Mouse (Mus musculus): ENCODE measurements around the gene Pabpc6. TPM values are rescaled to one million over a fixed set of nuclear protein-coding genes. Genes with fewer than 3 reads are reported as not detected.

The Pabpc6 gene
- polyA plus RNA-seq, 1 experiment from 2014 or later: not detected

DNA sequence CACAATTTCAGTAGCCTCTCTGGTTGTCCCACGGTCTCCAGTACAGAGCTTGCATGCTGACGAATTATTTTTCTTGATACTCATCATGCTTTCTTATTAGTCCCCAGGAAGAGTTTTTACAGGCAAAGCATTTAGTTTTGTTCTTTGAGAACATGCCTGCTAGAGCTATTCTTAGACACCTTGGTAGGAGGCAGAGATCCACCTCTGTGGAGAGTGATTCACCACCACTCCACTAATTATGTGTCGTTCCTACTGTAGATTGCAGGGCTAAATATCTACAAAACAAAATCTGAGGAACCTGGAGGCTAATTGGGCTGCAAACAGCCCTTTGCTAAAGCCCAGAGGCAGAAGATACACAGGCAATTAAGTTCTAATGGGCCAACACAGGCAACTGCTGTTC, 15.4 kb downstream of the Pabpc6 start:
- H3K36me3 ChIP-seq: no peaks in the 10 kb centered on the region
- H3K9ac ChIP-seq: no peak overlapping the region
- no peaks in the 10 kb centered on the region for H3K27me3 ChIP-seq (replicated peaks)
- no peak for ATAC-seq (ENCODE audit: extremely low read depth, insufficient number of reproducible peaks, low FRiP score, low TSS enrichment)
- no peak overlapping the region for H3K4me2 ChIP-seq
- no peak overlapping the region for H3K27ac ChIP-seq (replicated peaks)
- H3K9me3 ChIP-seq: no peaks in the 10 kb centered on the region
- no peak overlapping the region for H3K4me3 ChIP-seq
- H3K4me1 ChIP-seq: no peaks in the 10 kb centered on the region
- WGBS: 71% methylated on average over 3 of the region's 3 CpGs

DNA sequence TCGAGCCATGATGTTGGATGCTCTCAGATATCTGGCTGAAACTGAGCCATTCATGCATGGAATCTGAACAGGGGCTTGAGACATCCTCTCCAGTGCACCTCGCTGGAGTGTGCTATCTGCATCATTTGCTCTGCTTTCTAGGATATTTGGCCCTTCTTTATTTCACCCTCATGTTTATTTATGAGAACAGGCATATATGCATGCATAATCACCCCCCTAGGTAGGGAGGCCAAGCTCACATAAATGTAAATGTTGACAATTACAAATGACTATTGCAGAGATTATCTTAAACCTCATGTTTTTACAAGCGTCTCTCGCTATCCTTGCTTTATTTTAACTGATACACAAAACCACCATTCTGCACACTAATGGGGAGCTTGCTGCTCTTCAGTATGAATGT, 21.9 kb downstream of the Pabpc6 start:
- peaks cover 20% of the 10 kb centered on the region for H3K4me1 ChIP-seq
- no peak for ATAC-seq (ENCODE audit: extremely low read depth, insufficient number of reproducible peaks, low FRiP score, low TSS enrichment)
- no peak overlapping the region for H3K27ac ChIP-seq (replicated peaks)
- H3K9ac ChIP-seq: no peak overlapping the region
- H3K27me3 ChIP-seq (replicated peaks): 0 out of 2 replicates have a peak, but pooled peaks cover 2% of the 10 kb centered on the region
- H3K4me3 ChIP-seq: no peak overlapping the region
- 67% methylated on average over 4 of the region's 4 CpGs for WGBS
- no peak overlapping the region for H3K4me2 ChIP-seq
- H3K36me3 ChIP-seq: no peaks in the 10 kb centered on the region
- no peaks in the 10 kb centered on the region for H3K9me3 ChIP-seq

DNA sequence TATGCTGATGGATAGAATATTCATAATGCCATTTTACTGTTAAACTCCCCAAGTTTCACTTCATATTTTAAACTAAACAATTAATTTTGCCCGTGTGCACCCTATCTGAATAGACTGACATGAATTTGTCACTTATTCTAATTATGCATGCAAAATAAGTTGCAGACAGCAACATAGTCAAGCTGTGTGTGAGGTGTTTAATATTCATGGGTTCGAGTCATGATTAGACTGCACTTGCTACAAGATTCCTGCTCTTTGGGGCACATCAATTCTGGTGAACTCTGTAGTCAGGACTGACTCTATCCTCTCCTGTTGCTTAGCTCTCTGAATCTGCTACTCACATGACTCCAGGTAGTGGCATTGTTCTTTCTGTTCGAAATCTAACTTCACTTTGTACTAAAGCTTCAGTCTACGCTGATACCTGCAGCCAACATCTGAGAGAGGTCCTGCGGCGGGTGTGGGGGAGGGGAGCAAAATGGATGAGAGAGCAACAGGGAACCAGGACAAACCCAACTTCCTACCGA, 25.8 kb downstream of the Pabpc6 start:
- Histone ChIP-seq H3K9me3 (no peaks in the 10 kb centered on the region), H3K36me3 (no peaks in the 10 kb centered on the region), H3K4me2 (no peak overlapping the region), H3K4me1 (peaks cover 20% of the 10 kb centered on the region), H3K27me3 (replicated peaks) (0 out of 2 replicates have a peak, but pooled peaks cover 2% of the 10 kb centered on the region), H3K4me3 (no peak overlapping the region), H3K27ac (replicated peaks) (no peak overlapping the region), H3K9ac (no peak overlapping the region)
- ATAC-seq (ENCODE audit: extremely low read depth, insufficient number of reproducible peaks, low FRiP score, low TSS enrichment): no peak
- WGBS: 63% methylated on average over 7 of the region's 7 CpGs

DNA sequence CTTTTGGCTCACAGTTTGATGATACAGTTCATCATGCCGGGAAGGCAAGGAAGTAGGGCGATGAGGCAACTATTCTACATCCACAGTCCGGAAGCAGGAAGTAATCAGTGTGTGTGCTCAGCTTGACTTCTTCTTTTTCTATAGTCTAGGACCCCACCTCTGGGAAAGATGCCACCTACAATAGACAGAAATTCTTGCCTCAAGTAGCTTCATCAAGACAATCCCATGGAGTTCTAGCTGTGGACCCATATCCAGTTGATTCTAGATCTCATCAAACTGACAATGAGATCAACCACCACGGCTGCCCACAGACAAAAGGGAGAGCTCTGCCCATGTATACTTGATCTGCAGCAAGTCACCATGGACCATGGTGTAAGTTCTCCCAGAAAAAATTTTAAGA, 32.5 kb downstream of the Pabpc6 start:
- Histone ChIP-seq H3K4me3 (no peak overlapping the region), H3K4me2 (no peak overlapping the region), H3K27ac (replicated peaks) (no peak overlapping the region), H3K9ac (no peak overlapping the region), H3K9me3 (no peaks in the 10 kb centered on the region), H3K27me3 (replicated peaks) (no peaks in the 10 kb centered on the region), H3K36me3 (no peaks in the 10 kb centered on the region), H3K4me1 (no peaks in the 10 kb centered on the region)
- ATAC-seq (ENCODE audit: extremely low read depth, insufficient number of reproducible peaks, low FRiP score, low TSS enrichment): no peak
- WGBS: 79% methylated on average over 4 of the region's 4 CpGs

DNA sequence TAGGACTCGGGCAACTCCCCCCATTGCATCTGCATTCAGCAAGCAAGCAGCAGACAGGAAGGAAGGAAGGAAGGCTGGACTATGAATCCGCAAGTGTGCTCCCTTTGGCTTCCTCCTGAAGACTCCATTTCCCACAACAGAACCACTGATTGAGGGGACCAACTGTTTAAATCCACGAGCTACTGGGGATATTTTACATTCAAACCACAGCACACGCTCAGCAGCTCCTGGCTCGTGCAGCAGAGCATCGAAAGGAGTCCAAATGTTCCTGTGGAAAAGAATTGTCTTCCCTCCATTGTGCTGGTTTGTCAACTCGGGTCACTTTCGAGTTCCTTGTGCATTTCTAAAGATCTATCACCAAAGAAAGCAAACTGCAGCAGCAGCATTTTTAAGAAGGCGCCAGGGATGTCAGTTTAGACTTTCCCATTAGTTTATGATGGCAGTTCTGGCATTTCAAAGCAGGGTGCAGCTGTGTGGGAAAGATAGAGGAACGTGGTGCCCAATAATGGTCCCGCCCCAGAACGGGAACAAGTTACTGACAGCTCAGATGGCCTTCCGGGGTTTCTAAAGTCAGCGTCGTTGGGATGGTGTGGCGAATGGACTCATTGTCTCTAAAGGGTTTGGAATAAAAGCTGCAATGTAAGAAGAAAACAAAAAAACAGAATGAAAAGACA, 36.8 kb downstream of the Pabpc6 start:
- no peak overlapping the region for H3K4me3 ChIP-seq

DNA sequence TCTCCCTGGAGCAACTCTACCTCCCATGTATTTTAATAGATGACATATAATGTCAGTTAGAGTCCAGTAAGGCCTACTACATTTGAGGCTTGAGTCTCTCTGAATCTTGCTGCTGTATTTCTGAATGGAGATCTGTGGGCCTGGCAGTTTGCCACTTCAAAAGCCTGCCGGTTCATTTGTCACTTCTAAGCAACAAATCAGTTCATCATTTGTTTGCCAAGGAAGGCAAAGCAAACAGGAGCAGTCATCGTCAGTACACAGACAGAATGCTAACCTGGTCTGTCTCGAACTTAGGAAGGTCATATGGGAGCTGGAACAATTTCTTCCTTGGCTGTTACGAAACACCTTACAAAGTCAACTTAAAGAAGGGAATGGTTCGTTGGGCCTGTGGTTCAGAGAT, 37.4 kb downstream of the Pabpc6 start:
- Histone ChIP-seq H3K4me1 (no peaks in the 10 kb centered on the region), H3K27ac (replicated peaks) (no peak overlapping the region), H3K9me3 (no peaks in the 10 kb centered on the region), H3K36me3 (no peaks in the 10 kb centered on the region), H3K27me3 (replicated peaks) (no peaks in the 10 kb centered on the region), H3K4me2 (no peak overlapping the region), H3K4me3 (no peak overlapping the region), H3K9ac (no peak overlapping the region)
- 69% methylated on average over 5 of the region's 5 CpGs for WGBS
- ATAC-seq (ENCODE audit: extremely low read depth, insufficient number of reproducible peaks, low FRiP score, low TSS enrichment): no peak

More for the DNA sequence above, 36.8 kb downstream of the Pabpc6 start:
- H3K9me3 ChIP-seq: no peaks in the 10 kb centered on the region
- ATAC-seq (ENCODE audit: extremely low read depth, insufficient number of reproducible peaks, low FRiP score, low TSS enrichment): no peak
- 74% methylated on average over 16 of the region's 16 CpGs for WGBS
- no peaks in the 10 kb centered on the region for H3K36me3 ChIP-seq
- no peak overlapping the region for H3K4me2 ChIP-seq
- no peak overlapping the region for H3K27ac ChIP-seq (replicated peaks)
- H3K27me3 ChIP-seq (replicated peaks): no peaks in the 10 kb centered on the region
- no peaks in the 10 kb centered on the region for H3K4me1 ChIP-seq
- no peak overlapping the region for H3K9ac ChIP-seq

DNA sequence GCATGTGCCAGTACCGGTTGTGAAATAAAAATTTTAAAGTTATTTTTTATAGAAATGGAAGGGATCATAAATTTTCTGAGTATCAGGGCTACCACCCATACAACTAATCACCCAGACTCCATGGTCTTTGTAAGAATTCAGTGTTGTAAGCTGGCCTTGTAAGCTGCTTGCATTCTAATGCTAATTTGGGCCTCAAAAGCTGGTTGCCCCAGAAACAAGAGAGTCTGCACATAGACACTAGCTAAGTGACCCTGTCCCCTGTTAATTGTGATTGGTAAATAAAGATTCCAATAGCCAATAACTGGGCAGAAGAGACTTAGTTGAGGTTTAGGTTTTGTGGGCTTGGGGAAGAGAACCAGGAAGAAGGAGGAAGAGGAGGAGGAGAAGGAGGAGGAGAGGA, 38.4 kb downstream of the Pabpc6 start:
- Histone ChIP-seq H3K4me3 (no peak overlapping the region), H3K9ac (no peak overlapping the region), H3K36me3 (no peaks in the 10 kb centered on the region), H3K4me2 (no peak overlapping the region), H3K9me3 (no peaks in the 10 kb centered on the region), H3K27ac (replicated peaks) (no peak overlapping the region), H3K27me3 (replicated peaks) (no peaks in the 10 kb centered on the region), H3K4me1 (no peaks in the 10 kb centered on the region)
- ATAC-seq (ENCODE audit: extremely low read depth, insufficient number of reproducible peaks, low FRiP score, low TSS enrichment): no peak
- WGBS: 84% methylated on average over 1 of the region's 1 CpGs

DNA sequence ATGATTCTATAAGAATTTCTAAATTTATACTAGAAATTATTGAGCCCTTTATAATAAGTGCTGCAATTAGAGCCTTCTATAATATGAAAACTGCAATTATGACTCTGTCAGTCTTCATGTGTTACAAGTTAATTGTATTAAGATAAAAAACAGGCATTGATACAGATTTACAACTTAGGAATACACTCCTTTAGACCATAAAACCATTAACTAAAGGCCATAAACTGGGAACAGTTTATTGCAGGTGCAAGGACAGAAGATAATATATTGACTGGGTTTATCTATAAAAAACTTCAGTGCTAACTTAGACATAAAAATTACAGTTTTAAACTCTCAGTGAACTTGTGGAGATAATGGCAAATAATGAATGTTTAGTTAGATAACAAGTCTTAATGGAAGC, 42.5 kb downstream of the Pabpc6 start:
- Histone ChIP-seq H3K4me1 (no peaks in the 10 kb centered on the region), H3K36me3 (no peaks in the 10 kb centered on the region), H3K9ac (no peak overlapping the region), H3K4me2 (no peak overlapping the region), H3K4me3 (no peak overlapping the region), H3K27ac (replicated peaks) (no peak overlapping the region), H3K27me3 (replicated peaks) (no peaks in the 10 kb centered on the region), H3K9me3 (no peaks in the 10 kb centered on the region)
- no peak for ATAC-seq (ENCODE audit: extremely low read depth, insufficient number of reproducible peaks, low FRiP score, low TSS enrichment)

Other genes with a start within 250 kb of the Pabpc6 start
- not detected in 2 replicates for gene Gm17728, start 247.7 kb downstream of the Pabpc6 start, polyA plus RNA-seq (2015; fragmentation: Nextera tagmentation; extraction: Ambion mirVana)